Mouse (Mus musculus) embryonic facial prominence, embryonic 14.5 days (tissue): ENCODE data around the gene Cd164. TPM values are rescaled to one million over a fixed set of nuclear protein-coding genes. Genes with fewer than 3 reads are reported as not detected.

Experiments used
- ATAC-seq: fragments of 200-750 bp; cut with Nextera tagmentation; 2 replicates; pipeline ENCODE4 v1.8.0; 2017; ENCODE audit warnings: low read depth, moderate number of reproducible peaks, moderate TSS enrichment
- DNase-seq: peaks from one replicate; pipeline ENCODE4 v3.0.0-alpha.2; 2015; ENCODE audit warnings: low spot score
- H3K27ac ChIP-seq: fragments of 300-500 bp; sonication (generic); replicated peaks from 2 replicates; pipeline ENCODE4 v1.5.1; 2014; ENCODE audit warnings: low read depth, mild to moderate bottlenecking, low read length, moderate library complexity
- H3K27me3 ChIP-seq: fragments of 300-500 bp; sonication (generic); replicated peaks from 2 replicates; pipeline ENCODE4 v1.6.1; 2014; ENCODE audit warnings: low read length; ENCODE audit not compliant: control insufficient read depth, insufficient read depth
- H3K36me3 ChIP-seq: fragments of 300-500 bp; sonication (generic); 2 replicates; pipeline ENCODE4 v1.6.1; 2014; ENCODE audit warnings: low read length, mixed read lengths; ENCODE audit not compliant: control insufficient read depth, insufficient read depth
- H3K4me1 ChIP-seq: fragments of 300-500 bp; sonication (generic); 2 replicates; pipeline ENCODE4 v1.6.1; 2014; ENCODE audit warnings: antibody characterized with exemption, low read length; ENCODE audit not compliant: control insufficient read depth, insufficient read depth
- H3K4me2 ChIP-seq: fragments of 300-500 bp; sonication (generic); 2 replicates; pipeline ENCODE4 v1.6.1; 2014; ENCODE audit warnings: low read depth, mild to moderate bottlenecking, low read length, moderate library complexity, mixed read lengths
- H3K4me3 ChIP-seq: fragments of 300-500 bp; sonication (generic); 2 replicates; pipeline ENCODE4 v1.5.1; 2014; ENCODE audit warnings: low read depth, mild to moderate bottlenecking, low read length
- H3K9ac ChIP-seq: fragments of 300-500 bp; sonication (generic); 2 replicates; pipeline ENCODE4 v1.6.1; 2014; ENCODE audit warnings: low read depth, mild to moderate bottlenecking, low read length, moderate library complexity, mixed read lengths
- H3K9me3 ChIP-seq: fragments of 300-500 bp; sonication (generic); 2 replicates; pipeline ENCODE4 v1.6.1; 2016; ENCODE audit warnings: low read length; ENCODE audit not compliant: control insufficient read depth
- WGBS: fragments of 180-500 bp; shearing (Covaris S2); extraction: QIAGEN DNeasy Blood & Tissue Kit; methylation state at CpG from one replicate; pipeline ENCODE4 v1.1.7; 2014; 5-methylcytosine and 5-hydroxymethylcytosine counted together
- polyA plus RNA-seq: library from polyadenylated mRNA; unstranded; fragments of >200 nt; fragmentation: Nextera tagmentation; extraction: Ambion mirVana; gene quantifications from 2 replicates; pipeline ENCODE4 v1.2.1, GENCODE M21; 2014

Cd164 gene
- polyA plus RNA-seq, 1 experiment from 2014 or later: 230 TPM

GRCm38 (mm10) chr10:41546396-41547165 lies 27.4 kb downstream of the Cd164 start:
- Histone ChIP-seq H3K36me3 (no peaks in the 10 kb centered on the region; the same call in 1 of the 2 replicates), H3K4me3 (no peak overlapping the region), H3K9ac (no peak overlapping the region), H3K4me2 (no peak overlapping the region), H3K9me3 (peaks cover 12% of the 10 kb centered on the region), H3K27me3 (no peaks in the 10 kb centered on the region), H3K27ac (no peak overlapping the region), H3K4me1 (peaks cover 7% of the 10 kb centered on the region; the same call in 1 of the 2 replicates)
- 62% methylated on average over 13 of the region's 13 CpGs for WGBS
- ATAC-seq (no peak), DNase-seq (no peak)

- H3K4me1 ChIP-seq: peaks cover 24% of the 10 kb centered on the region
- H3K36me3 ChIP-seq: no peaks in the 10 kb centered on the region; the same call in 1 of the 2 replicates
- WGBS: 51% methylated on average over 7 of the region's 7 CpGs
- H3K4me2 ChIP-seq: no peak overlapping the region
- ATAC-seq: no peak
- no peak for DNase-seq
- H3K9ac ChIP-seq: no peak overlapping the region
- H3K9me3 ChIP-seq: peaks cover 12% of the 10 kb centered on the region
- H3K27me3 ChIP-seq: no peaks in the 10 kb centered on the region
- no peak overlapping the region for H3K27ac ChIP-seq
- H3K4me3 ChIP-seq: no peak overlapping the region
Observed at GRCm38 (mm10) chr10:41550711-41551110, 31.5 kb downstream of the Cd164 start.

GRCm38 (mm10) chr10:41552319-41552718 lies 33.1 kb downstream of the Cd164 start:
- Histone ChIP-seq H3K9me3 (peaks cover 12% of the 10 kb centered on the region), H3K36me3 (no peaks in the 10 kb centered on the region; the same call in 1 of the 2 replicates), H3K27me3 (no peaks in the 10 kb centered on the region), H3K27ac (peak overlapping the region; percentile 45), H3K4me3 (no peak overlapping the region), H3K4me1 (peaks cover 24% of the 10 kb centered on the region), H3K4me2 (no peak overlapping the region), H3K9ac (no peak overlapping the region)
- WGBS: 20% methylated on average over 3 of the region's 3 CpGs
- no peak for ATAC-seq
- no peak for DNase-seq

- Histone ChIP-seq H3K36me3 (no peaks in the 10 kb centered on the region; the same call in 1 of the 2 replicates), H3K27me3 (no peaks in the 10 kb centered on the region), H3K27ac (peak overlapping the region; percentile 50), H3K4me1 (peaks cover 24% of the 10 kb centered on the region), H3K9me3 (peaks cover 12% of the 10 kb centered on the region), H3K4me2 (no peak overlapping the region), H3K9ac (no peak overlapping the region), H3K4me3 (no peak overlapping the region)
- peak; percentile 84 for DNase-seq
- peak; percentile 91 for ATAC-seq
- 24% methylated on average over 14 of the region's 14 CpGs for WGBS
Observed at GRCm38 (mm10) chr10:41552847-41553589, 33.8 kb downstream of the Cd164 start.

- no peak overlapping the region for H3K9ac ChIP-seq
Observed at GRCm38 (mm10) chr10:41553711-41554110, 34.5 kb downstream of the Cd164 start.

GRCm38 (mm10) chr10:41555081-41555480 lies 35.9 kb downstream of the Cd164 start:
- Histone ChIP-seq H3K9ac (no peak overlapping the region), H3K27me3 (no peaks in the 10 kb centered on the region), H3K27ac (no peak overlapping the region), H3K9me3 (peaks cover 5% of the 10 kb centered on the region; the same call in 1 of the 2 replicates), H3K4me1 (peaks cover 24% of the 10 kb centered on the region), H3K4me3 (no peak overlapping the region), H3K4me2 (no peak overlapping the region), H3K36me3 (no peaks in the 10 kb centered on the region)
- ATAC-seq (no peak), DNase-seq (peak; percentile 10)
- whole genome bisulfite sequencing: 66% methylated on average over 3 of the region's 3 CpGs

More at GRCm38 (mm10) chr10:41553711-41554110, 34.5 kb downstream of the Cd164 start:
- H3K4me2 ChIP-seq: no peak overlapping the region
- H3K4me1 ChIP-seq: peaks cover 24% of the 10 kb centered on the region
- no peak for ATAC-seq
- no peak overlapping the region for H3K4me3 ChIP-seq
- 58% methylated on average over 4 of the region's 4 CpGs for WGBS
- DNase-seq: no peak
- peaks cover 8% of the 10 kb centered on the region for H3K9me3 ChIP-seq
- no peaks in the 10 kb centered on the region; the same call in 1 of the 2 replicates for H3K36me3 ChIP-seq
- H3K27me3 ChIP-seq: no peaks in the 10 kb centered on the region
- H3K27ac ChIP-seq: peak overlapping the region; percentile 50; the same call in 1 of the 2 replicates

GRCm38 (mm10) chr10:41558401-41558800 lies 39.2 kb downstream of the Cd164 start:
- Histone ChIP-seq H3K4me3 (no peak overlapping the region), H3K27ac (no peak overlapping the region), H3K9ac (no peak overlapping the region), H3K27me3 (no peaks in the 10 kb centered on the region), H3K4me2 (no peak overlapping the region), H3K4me1 (peaks cover 5% of the 10 kb centered on the region; the same call in 1 of the 2 replicates), H3K9me3 (peaks cover 12% of the 10 kb centered on the region), H3K36me3 (no peaks in the 10 kb centered on the region)
- WGBS: 97% methylated on average over 1 of the region's 1 CpGs
- ATAC-seq (no peak), DNase-seq (no peak)

- H3K9me3 ChIP-seq: peaks cover 12% of the 10 kb centered on the region
- H3K4me2 ChIP-seq: no peak overlapping the region
- no peak overlapping the region for H3K27ac ChIP-seq
- ATAC-seq: no peak
- H3K4me1 ChIP-seq: no peaks in the 10 kb centered on the region
- H3K27me3 ChIP-seq: no peaks in the 10 kb centered on the region
- DNase-seq: no peak
- no peaks in the 10 kb centered on the region for H3K36me3 ChIP-seq
- no peak overlapping the region for H3K9ac ChIP-seq
- WGBS: 86% methylated on average over 10 of the region's 10 CpGs
- no peak overlapping the region for H3K4me3 ChIP-seq
Observed at GRCm38 (mm10) chr10:41561701-41562395, 42.6 kb downstream of the Cd164 start.
